Mouse (Mus musculus) limb, embryonic 14.5 days (tissue): Measurements from ENCODE around the gene Rarg. TPM values are rescaled to one million over a fixed set of nuclear protein-coding genes. Genes with fewer than 3 reads are reported as not detected.

Source experiments
- ATAC-seq: fragments of 200-750 bp; cut with Nextera tagmentation; 2 replicates; pipeline ENCODE4 v1.8.0; 2017; ENCODE audit warnings: low read depth, moderate number of reproducible peaks, moderate TSS enrichment; ENCODE audit not compliant: low FRiP score
- DNase-seq: peaks from one replicate; pipeline ENCODE4 v3.0.0-alpha.2; 2015; ENCODE audit warnings: low spot score
- H3K27ac ChIP-seq: fragments of 300-500 bp; sonication (generic); replicated peaks from 2 replicates; pipeline ENCODE4 v1.5.1; 2014; ENCODE audit warnings: low read depth, mild to moderate bottlenecking, low read length, moderate library complexity, mixed read lengths
- H3K27me3 ChIP-seq: fragments of 300-500 bp; sonication (generic); 2 replicates; pipeline ENCODE4 v1.6.1; 2014; ENCODE audit warnings: low read length, mixed read lengths; ENCODE audit not compliant: control insufficient read depth, insufficient read depth
- H3K36me3 ChIP-seq: fragments of 300-500 bp; sonication (generic); 2 replicates; pipeline ENCODE4 v1.6.1; 2014; ENCODE audit warnings: mild to moderate bottlenecking, low read length, moderate library complexity, mixed read lengths; ENCODE audit not compliant: control insufficient read depth, insufficient read depth
- H3K4me1 ChIP-seq: fragments of 300-500 bp; sonication (generic); 2 replicates; pipeline ENCODE4 v1.6.1; 2014; ENCODE audit warnings: antibody characterized with exemption, low read length, mixed read lengths; ENCODE audit not compliant: control insufficient read depth, insufficient read depth
- H3K4me2 ChIP-seq: fragments of 300-500 bp; sonication (generic); replicated peaks from 2 replicates; pipeline ENCODE4 v1.6.1; 2014; ENCODE audit warnings: low read depth, mild to moderate bottlenecking, low read length, moderate library complexity; ENCODE audit not compliant: severe bottlenecking
- H3K4me3 ChIP-seq: fragments of 300-500 bp; sonication (generic); replicated peaks from 2 replicates; pipeline ENCODE4 v1.5.1; 2014; ENCODE audit warnings: low read length
- H3K9ac ChIP-seq: fragments of 300-500 bp; sonication (generic); 2 replicates; pipeline ENCODE4 v1.6.1; 2014; ENCODE audit warnings: mild to moderate bottlenecking, low read depth, low read length, moderate library complexity; ENCODE audit not compliant: severe bottlenecking
- H3K9me3 ChIP-seq: fragments of 300-500 bp; sonication (generic); 2 replicates; pipeline ENCODE4 v1.6.1; 2016; ENCODE audit warnings: low read length; ENCODE audit not compliant: control insufficient read depth
- POLR2A ChIP-seq: fragments of 200-500 bp; IDR thresholded peaks from 2 replicates; pipeline ENCODE4 v1.8.0; 2012; ENCODE audit warnings: inconsistent platforms, mild to moderate bottlenecking, moderate library complexity, borderline replicate concordance; ENCODE audit not compliant: insufficient read depth, insufficient read length; ENCODE audit errors: extremely low read depth
- WGBS: fragments of 180-500 bp; shearing (Covaris S2); extraction: QIAGEN DNeasy Blood & Tissue Kit; methylation state at CpG from one replicate; pipeline ENCODE4 v1.1.7; 2014; 5-methylcytosine and 5-hydroxymethylcytosine counted together
- polyA plus RNA-seq, 2 experiments: library from polyadenylated mRNA; depleted of rRNA in 1 of 2; stranded (reverse) in 1 of 2; unstranded in 1 of 2; fragments of >200 nt; fragmentation: Nextera tagmentation in 1 of 2; extraction: Ambion mirVana in 1 of 2; gene quantifications; 2 replicates each; pipeline versions ENCODE4 v1.2.1 to v1.2.3; 2012 to 2014

The Rarg gene
- polyA plus RNA-seq, 2 experiments = 115 to 135 TPM

DNA sequence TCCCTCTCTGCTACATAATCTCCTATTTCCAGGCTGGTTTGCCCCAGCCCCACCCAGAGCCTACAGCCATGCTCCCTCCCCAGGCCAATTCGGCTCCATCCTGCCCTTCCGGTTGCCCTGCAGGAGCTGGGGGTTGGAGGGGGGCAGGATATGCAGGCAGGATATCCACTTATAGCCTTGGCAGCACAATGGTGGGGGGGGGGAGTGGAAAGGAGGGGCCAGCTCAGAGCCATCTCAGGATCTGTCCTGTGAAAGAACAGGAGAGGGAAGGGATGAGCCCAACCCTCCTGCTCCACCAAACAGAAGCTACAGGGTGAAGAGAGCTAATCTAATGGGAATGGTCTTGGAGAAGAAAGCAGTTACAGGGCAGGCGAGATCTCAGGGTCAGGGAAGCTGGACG is 16.7 kb downstream of the Rarg start:
- peaks cover 33% of the 10 kb centered on the region for H3K4me1 ChIP-seq
- H3K9ac ChIP-seq = no peak overlapping the region
- TF ChIP-seq POLR2A = no peak
- no peaks in the 10 kb centered on the region for H3K9me3 ChIP-seq
- DNase-seq (no peak), ATAC-seq (no peak)
- 86% methylated on average over 4 of the region's 4 CpGs for WGBS
- H3K27ac ChIP-seq = no peak overlapping the region
- no peaks in the 10 kb centered on the region for H3K27me3 ChIP-seq
- no peak overlapping the region for H3K4me3 ChIP-seq
- H3K36me3 ChIP-seq = peaks cover 74% of the 10 kb centered on the region
- H3K4me2 ChIP-seq = no peak overlapping the region

GRCm38 (mm10) chr15:102239851-102240250 is 17.5 kb downstream of the Rarg start:
- H3K27me3 ChIP-seq = no peaks in the 10 kb centered on the region
- no peak overlapping the region for H3K4me3 ChIP-seq
- TF ChIP-seq POLR2A = no peak
- no peak overlapping the region for H3K4me2 ChIP-seq
- H3K9me3 ChIP-seq = no peaks in the 10 kb centered on the region
- WGBS = 73% methylated on average over 11 of the region's 11 CpGs
- peaks cover 28% of the 10 kb centered on the region for H3K4me1 ChIP-seq
- DNase-seq = no peak
- peaks cover 82% of the 10 kb centered on the region for H3K36me3 ChIP-seq
- no peak for ATAC-seq
- no peak overlapping the region for H3K9ac ChIP-seq
- peak overlapping the region; percentile 13; the same call in 1 of the 2 replicates for H3K27ac ChIP-seq

- peaks cover 22% of the 10 kb centered on the region for H3K4me1 ChIP-seq
These were observed 18.1 kb downstream of the Rarg start for GRCm38 (mm10) chr15:102239260-102239590.

DNA sequence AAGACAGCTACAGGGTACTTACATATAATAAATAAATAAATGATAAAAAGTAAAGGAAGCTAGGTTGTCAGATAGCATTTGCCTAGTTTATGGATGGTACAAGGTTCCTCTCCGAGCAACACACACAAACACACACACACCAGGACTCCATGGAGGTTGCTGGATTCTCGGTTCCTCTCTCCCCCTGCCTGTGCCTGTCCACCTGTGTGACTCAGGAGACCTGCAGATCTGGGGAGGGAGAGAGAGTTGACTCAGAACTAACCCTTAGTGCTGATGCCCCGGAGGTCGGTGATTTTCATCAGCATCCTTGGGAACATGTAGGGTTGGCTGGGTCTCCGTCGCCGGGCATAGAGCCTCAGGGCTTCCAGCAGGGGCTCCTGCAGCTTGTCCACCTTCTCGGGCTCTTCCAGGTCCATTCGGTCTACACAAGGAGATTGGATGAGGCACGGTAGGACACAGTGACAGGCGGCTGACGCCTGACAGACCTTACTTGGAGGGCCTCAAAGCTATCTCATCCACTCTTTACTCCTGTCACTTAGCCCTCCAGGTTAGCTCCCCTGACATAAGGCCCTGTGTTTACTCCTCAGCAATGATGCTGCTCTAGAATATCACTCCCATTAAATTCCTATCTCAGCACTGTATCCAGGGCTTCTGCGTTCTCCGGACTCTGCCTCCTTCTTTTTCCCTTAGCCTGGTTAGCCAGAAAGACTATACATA is 18.6 kb downstream of the Rarg start:
- 91% methylated on average over 14 of the region's 14 CpGs for WGBS
- peaks cover 17% of the 10 kb centered on the region for H3K4me1 ChIP-seq
- no peak overlapping the region for H3K9ac ChIP-seq
- peaks cover 91% of the 10 kb centered on the region for H3K36me3 ChIP-seq
- no peaks in the 10 kb centered on the region for H3K9me3 ChIP-seq
- no peak for TF ChIP-seq POLR2A
- no peak for DNase-seq
- ATAC-seq = no peak
- no peak overlapping the region for H3K27ac ChIP-seq
- no peak overlapping the region for H3K4me3 ChIP-seq
- no peaks in the 10 kb centered on the region for H3K27me3 ChIP-seq
- H3K4me2 ChIP-seq = no peak overlapping the region

More at GRCm38 (mm10) chr15:102239260-102239590, 18.1 kb downstream of the Rarg start:
- Histone ChIP-seq H3K27ac (no peak overlapping the region), H3K4me3 (no peak overlapping the region), H3K9me3 (no peaks in the 10 kb centered on the region), H3K27me3 (no peaks in the 10 kb centered on the region), H3K4me2 (no peak overlapping the region), H3K9ac (no peak overlapping the region), H3K36me3 (peaks cover 88% of the 10 kb centered on the region)
- DNase-seq = peak; percentile 72
- peak; percentile 42; the same call in 1 of the 2 replicates for ATAC-seq
- no peak for TF ChIP-seq POLR2A
- 20% methylated on average over 9 of the region's 9 CpGs for WGBS

DNA sequence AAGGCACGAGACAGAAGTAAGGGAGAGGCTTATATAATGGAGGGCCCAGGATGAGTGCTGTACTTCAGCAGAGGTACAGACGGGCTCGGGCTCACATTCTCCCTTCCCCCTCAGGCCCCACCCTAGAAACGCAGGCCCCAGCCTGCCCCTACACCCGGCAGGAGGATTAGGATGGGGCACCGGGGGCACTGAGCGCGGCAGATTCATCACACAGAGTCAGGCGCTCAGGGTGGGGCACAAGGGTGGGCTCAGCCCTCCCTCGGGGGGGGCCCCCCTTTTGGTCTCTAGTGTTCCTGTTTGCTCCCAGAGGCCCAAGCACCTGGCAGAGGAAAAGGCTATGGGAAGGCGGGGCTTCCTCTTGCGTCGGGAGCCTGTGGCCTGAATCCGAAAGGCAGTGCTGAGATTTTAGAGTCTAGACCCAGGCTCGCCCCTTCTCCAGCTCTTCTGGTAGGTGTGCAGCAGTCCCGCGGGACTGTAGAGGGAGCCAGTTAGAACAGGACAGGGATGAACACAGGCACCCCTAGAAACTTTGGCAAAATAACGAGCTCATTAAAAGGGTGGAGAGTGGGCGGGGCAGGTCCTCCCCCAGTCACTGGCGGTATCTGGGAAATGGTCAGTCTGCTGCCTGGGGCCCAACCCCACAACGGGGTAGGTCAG is 21.8 kb downstream of the Rarg start:
- no peak for TF ChIP-seq POLR2A
- ATAC-seq = no peak
- Histone ChIP-seq H3K4me3 (no peak overlapping the region), H3K4me1 (0 out of 2 replicates have a peak, but pooled peaks cover 3% of the 10 kb centered on the region), H3K36me3 (peaks cover 66% of the 10 kb centered on the region), H3K27ac (no peak overlapping the region), H3K27me3 (no peaks in the 10 kb centered on the region), H3K4me2 (no peak overlapping the region), H3K9ac (no peak overlapping the region), H3K9me3 (no peaks in the 10 kb centered on the region)
- peak; percentile 62 for DNase-seq
- WGBS = 27% methylated on average over 15 of the region's 21 CpGs
